Mouse (Mus musculus) stomach, embryonic 14.5 days (tissue): ENCODE measurements around the gene Fbn1. TPM values are rescaled to one million over a fixed set of nuclear protein-coding genes. Genes with fewer than 3 reads are reported as not detected.

Source experiments
- ATAC-seq: fragments of 200-750 bp; cut with Nextera tagmentation; 2 replicates; pipeline ENCODE4 v1.8.0; 2017; ENCODE audit warnings: low read depth, moderate TSS enrichment; ENCODE audit not compliant: insufficient number of reproducible peaks, insufficient read depth, low FRiP score
- H3K27ac ChIP-seq: fragments of 300-500 bp; sonication (generic); 2 replicates; pipeline ENCODE4 v1.5.1; 2014; ENCODE audit warnings: mild to moderate bottlenecking, low read length, moderate library complexity, mixed read lengths
- H3K27me3 ChIP-seq: fragments of 300-500 bp; sonication (generic); 2 replicates; pipeline ENCODE4 v1.6.1; 2014; ENCODE audit warnings: low read length, control low read depth, mixed read lengths; ENCODE audit not compliant: control insufficient read depth, insufficient read depth
- H3K36me3 ChIP-seq: fragments of 300-500 bp; sonication (generic); 2 replicates; pipeline ENCODE4 v1.6.1; 2014; ENCODE audit warnings: mild to moderate bottlenecking, control low read depth, low read length, moderate library complexity, mixed read lengths; ENCODE audit not compliant: control insufficient read depth, insufficient read depth
- H3K4me1 ChIP-seq: fragments of 300-500 bp; sonication (generic); 2 replicates; pipeline ENCODE4 v1.6.1; 2014; ENCODE audit warnings: low read length, control low read depth, mixed read lengths; ENCODE audit not compliant: control insufficient read depth, insufficient read depth
- H3K4me2 ChIP-seq: fragments of 300-500 bp; sonication (generic); replicated peaks from 2 replicates; pipeline ENCODE4 v1.6.1; 2014; ENCODE audit warnings: low read depth, low read length, control low read depth
- H3K4me3 ChIP-seq: fragments of 300-500 bp; sonication (generic); 2 replicates; pipeline ENCODE4 v1.5.1; 2014; ENCODE audit warnings: low read depth, low read length, control low read depth
- H3K9ac ChIP-seq: fragments of 300-500 bp; sonication (generic); replicated peaks from 2 replicates; pipeline ENCODE4 v1.6.1; 2014; ENCODE audit warnings: low read depth, mild to moderate bottlenecking, control low read depth, low read length, moderate library complexity, mixed read lengths
- H3K9me3 ChIP-seq: fragments of 300-500 bp; sonication (generic); 2 replicates; pipeline ENCODE4 v1.6.1; 2016; ENCODE audit warnings: low read depth, low read length, control low read depth; ENCODE audit not compliant: control insufficient read depth
- WGBS: fragments of 180-500 bp; shearing (Covaris S2); extraction: QIAGEN DNeasy Blood & Tissue Kit; methylation state at CpG from one replicate; pipeline ENCODE4 v1.1.7; 2014; 5-methylcytosine and 5-hydroxymethylcytosine counted together
- polyA plus RNA-seq: library from polyadenylated mRNA; unstranded; fragments of >200 nt; fragmentation: Nextera tagmentation; extraction: Ambion mirVana; gene quantifications from 2 replicates; pipeline ENCODE4 v1.2.1, GENCODE M21; 2014

Fbn1 gene
- polyA plus RNA-seq, 1 experiment from 2014 or later, result 56.3 TPM

DNA sequence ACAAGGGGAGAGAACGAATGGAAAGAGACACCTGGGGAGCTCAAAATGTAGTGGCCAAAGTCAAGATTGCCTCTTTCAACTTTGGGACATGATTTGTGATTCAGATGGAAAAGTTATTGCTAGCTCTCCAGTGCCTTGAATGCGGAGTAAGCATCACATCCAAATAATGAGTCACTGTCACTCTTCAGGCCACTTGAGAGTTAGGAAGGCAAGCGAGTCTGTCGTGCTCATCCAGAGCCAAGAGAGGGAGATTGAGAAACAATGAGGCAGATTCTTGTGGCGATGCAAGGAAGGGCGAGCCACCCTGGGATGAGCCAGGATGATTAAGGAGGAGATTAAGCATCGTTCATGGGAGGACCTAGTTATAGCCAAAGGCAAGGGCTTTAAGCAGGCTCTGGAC is 176.2 kb downstream of the Fbn1 start:
- Histone ChIP-seq H3K27me3 (no peaks in the 10 kb centered on the region), H3K27ac (no peak overlapping the region), H3K36me3 (peaks cover 26% of the 10 kb centered on the region), H3K4me1 (no peaks in the 10 kb centered on the region), H3K4me3 (no peak overlapping the region), H3K9me3 (no peaks in the 10 kb centered on the region), H3K9ac (no peak overlapping the region), H3K4me2 (no peak overlapping the region)
- no peak for ATAC-seq
- 90% methylated on average over 7 of the region's 7 CpGs for WGBS

DNA sequence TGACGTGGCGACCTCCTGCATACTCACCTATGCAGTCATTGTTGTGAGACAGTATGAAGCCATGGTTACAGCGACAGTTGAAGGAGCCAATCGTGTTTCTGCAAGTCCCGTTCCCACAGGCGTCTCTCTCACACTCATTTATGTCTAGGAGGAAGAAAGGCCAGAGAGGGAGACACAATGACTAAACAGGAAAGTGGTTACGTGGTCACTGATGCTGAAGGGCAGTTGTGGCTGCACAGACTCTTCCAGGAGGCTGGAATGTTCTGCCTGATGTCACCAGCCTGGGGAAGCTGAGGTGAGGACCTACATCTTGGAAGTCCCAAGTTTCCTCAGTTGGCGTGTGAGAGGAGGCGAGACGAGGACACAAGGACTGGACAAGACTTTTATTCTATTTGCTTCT is 177.3 kb downstream of the Fbn1 start:
- Histone ChIP-seq H3K9ac (no peak overlapping the region), H3K4me1 (no peaks in the 10 kb centered on the region), H3K27ac (no peak overlapping the region), H3K4me3 (no peak overlapping the region), H3K4me2 (no peak overlapping the region), H3K27me3 (no peaks in the 10 kb centered on the region), H3K36me3 (peaks cover 17% of the 10 kb centered on the region; the same call in 1 of the 2 replicates), H3K9me3 (no peaks in the 10 kb centered on the region)
- WGBS, result 90% methylated on average over 10 of the region's 10 CpGs
- no peak for ATAC-seq

DNA sequence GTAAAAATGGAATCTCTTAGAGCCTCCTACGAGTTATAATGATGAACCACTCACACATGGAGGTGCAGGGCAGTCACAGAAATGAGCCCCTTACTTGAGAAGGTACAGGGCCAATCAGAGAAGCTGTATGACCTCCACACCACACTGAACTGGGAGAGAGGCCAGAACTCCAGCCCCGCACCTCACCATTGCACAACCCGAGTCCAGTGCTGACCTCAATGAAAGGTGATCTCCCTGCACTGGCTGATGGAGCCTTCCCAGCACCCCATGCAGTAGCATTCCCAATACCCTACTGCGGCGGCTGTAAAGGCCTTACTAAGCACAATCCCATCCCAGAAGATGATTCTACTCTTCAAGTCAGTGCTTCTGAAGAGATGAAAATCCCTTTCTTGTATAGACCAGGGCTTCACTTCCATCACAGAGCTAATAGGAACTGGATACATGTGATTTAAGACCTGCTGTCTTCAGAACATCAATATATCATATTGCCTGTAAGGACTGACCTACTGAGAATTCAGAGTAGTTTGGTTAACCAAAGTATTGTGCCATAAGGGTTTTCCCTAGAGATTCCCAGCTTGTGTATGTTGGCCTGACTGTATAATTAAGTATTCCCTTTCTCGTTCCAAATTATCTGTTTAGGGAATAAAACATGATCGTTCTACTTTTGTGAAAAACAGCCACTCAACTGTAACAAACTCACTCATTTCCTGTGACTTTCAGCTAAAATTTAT is 182.5 kb downstream of the Fbn1 start:
- H3K4me3 ChIP-seq, result no peak overlapping the region
- 67% methylated on average over 7 of the region's 7 CpGs for WGBS
- H3K9ac ChIP-seq, result no peak overlapping the region
- peaks cover 21% of the 10 kb centered on the region; the same call in 1 of the 2 replicates for H3K36me3 ChIP-seq
- no peak overlapping the region for H3K4me2 ChIP-seq
- H3K27ac ChIP-seq, result no peak overlapping the region
- H3K9me3 ChIP-seq, result no peaks in the 10 kb centered on the region
- H3K4me1 ChIP-seq, result 0 out of 2 replicates have a peak, but pooled peaks cover 5% of the 10 kb centered on the region
- no peaks in the 10 kb centered on the region for H3K27me3 ChIP-seq
- ATAC-seq, result no peak

DNA sequence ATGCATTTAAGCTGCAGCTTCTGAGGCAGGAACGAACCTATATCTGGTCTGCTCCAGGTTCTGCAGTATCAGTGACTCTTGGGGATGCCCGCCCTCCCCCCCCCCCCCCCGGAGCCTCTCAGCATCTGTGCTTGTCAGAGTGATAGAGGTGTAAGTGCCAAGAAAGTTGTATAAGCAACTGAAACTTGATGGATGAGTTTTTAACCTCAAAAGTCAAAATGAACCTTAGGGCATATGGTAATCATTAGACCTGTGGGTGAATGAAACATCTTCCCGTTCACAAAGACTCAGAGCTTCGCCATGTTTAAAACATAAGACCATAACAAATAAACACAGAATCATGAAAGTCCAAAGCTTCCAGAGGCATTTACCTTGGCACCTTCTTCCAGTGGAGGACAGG is 183.3 kb downstream of the Fbn1 start:
- H3K4me1 ChIP-seq, result 0 out of 2 replicates have a peak, but pooled peaks cover 5% of the 10 kb centered on the region
- H3K27ac ChIP-seq, result no peak overlapping the region
- H3K9ac ChIP-seq, result no peak overlapping the region
- 45% methylated on average over 5 of the region's 5 CpGs for WGBS
- ATAC-seq, result no peak
- H3K9me3 ChIP-seq, result no peaks in the 10 kb centered on the region
- H3K4me2 ChIP-seq, result no peak overlapping the region
- peaks cover 21% of the 10 kb centered on the region; the same call in 1 of the 2 replicates for H3K36me3 ChIP-seq
- H3K4me3 ChIP-seq, result no peak overlapping the region
- no peaks in the 10 kb centered on the region for H3K27me3 ChIP-seq

DNA sequence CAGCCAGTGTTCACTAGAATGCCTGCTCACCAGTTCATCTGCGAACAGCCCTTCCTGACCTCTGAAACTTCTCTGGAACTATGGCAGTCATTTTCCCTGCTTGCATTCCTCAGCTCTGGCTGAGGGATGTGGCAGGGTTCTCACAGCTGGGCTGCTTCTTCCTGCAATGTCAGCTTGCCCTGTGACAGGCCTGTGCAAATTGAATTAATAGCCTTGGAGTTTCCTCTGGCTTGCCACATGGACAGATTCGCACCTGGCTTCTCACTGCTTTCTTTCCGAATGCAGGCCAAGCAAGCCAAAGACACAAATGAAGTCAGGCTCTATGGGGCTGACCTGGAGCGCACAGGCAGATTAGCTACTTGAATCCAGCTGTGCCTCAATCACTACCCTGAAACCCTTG is 184.4 kb downstream of the Fbn1 start:
- no peak for ATAC-seq
- Histone ChIP-seq H3K4me1 (0 out of 2 replicates have a peak, but pooled peaks cover 5% of the 10 kb centered on the region), H3K4me3 (no peak overlapping the region), H3K27ac (peak overlapping the region; percentile 24; the same call in 1 of the 2 replicates), H3K4me2 (no peak overlapping the region), H3K9ac (no peak overlapping the region), H3K9me3 (no peaks in the 10 kb centered on the region), H3K36me3 (peaks cover 24% of the 10 kb centered on the region; the same call in 1 of the 2 replicates), H3K27me3 (no peaks in the 10 kb centered on the region)
- 36% methylated on average over 4 of the region's 4 CpGs for WGBS

DNA sequence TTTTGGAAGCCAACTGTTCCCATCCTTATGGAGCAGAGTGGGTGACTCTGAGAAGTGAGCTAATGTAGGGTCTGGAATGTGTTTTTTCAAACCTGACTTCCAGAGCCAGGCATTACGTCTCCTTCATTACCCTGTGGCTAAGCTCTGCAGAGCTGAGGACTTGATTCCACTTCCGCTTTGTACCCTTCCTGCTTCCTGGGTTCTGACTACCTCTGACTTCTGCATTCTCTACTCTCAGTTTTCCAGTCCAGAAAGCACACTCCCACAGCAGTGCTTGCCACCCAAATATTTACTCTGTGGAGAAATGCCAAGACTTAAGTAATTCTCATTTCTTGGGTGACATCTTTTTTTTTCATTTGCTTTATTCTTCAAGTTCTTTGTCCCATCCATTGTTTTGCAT is 185.2 kb downstream of the Fbn1 start:
- no peak for ATAC-seq
- Histone ChIP-seq H3K36me3 (peaks cover 22% of the 10 kb centered on the region; the same call in 1 of the 2 replicates), H3K9me3 (no peaks in the 10 kb centered on the region), H3K9ac (no peak overlapping the region), H3K4me3 (no peak overlapping the region), H3K27me3 (no peaks in the 10 kb centered on the region), H3K4me2 (no peak overlapping the region), H3K4me1 (0 out of 2 replicates have a peak, but pooled peaks cover 5% of the 10 kb centered on the region), H3K27ac (no peak overlapping the region)
- WGBS, result 67% methylated on average over 2 of the region's 2 CpGs

DNA sequence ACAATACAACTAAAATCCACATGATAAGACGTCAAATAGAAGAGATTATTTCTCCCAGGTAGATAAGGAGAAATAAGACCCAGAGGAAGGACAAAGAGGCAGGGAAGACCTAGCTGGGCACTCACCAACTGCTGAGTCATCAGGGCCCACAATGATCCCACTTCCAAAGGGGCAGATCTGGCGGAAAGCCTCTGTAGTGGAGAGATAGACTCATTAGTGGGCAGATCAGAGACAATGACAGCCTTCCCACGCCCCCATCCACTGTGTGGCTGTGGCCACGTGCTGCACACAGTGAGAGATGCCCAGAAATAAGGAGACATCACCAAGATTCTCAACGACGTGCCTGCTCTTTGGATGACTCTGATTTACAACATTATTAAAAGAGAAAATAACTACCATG is 186.7 kb downstream of the Fbn1 start:
- Histone ChIP-seq H3K9me3 (no peaks in the 10 kb centered on the region), H3K27me3 (no peaks in the 10 kb centered on the region), H3K4me3 (no peak overlapping the region), H3K27ac (no peak overlapping the region), H3K9ac (no peak overlapping the region), H3K4me1 (0 out of 2 replicates have a peak, but pooled peaks cover 5% of the 10 kb centered on the region), H3K4me2 (no peak overlapping the region), H3K36me3 (peaks cover 34% of the 10 kb centered on the region)
- ATAC-seq, result no peak
- WGBS, result 87% methylated on average over 6 of the region's 6 CpGs

DNA sequence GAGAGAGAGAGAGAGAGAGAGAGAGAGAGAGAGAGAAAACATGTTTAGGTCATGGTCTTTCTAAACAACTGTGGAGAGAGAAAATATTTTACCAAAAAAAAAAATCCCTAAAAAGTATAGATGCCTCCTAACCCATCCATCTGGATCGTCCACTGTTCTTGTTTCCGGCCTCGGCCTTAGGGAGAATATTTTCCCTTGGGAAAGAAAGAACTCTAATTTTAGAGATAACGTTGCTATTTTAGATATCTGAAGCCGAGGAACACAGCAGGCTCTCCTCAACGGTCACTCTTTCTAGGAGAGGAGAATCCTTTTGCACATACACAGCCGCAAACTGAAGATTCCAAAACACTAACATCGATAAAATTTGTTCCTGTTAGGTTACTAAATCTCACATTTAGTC is 188.1 kb downstream of the Fbn1 start:
- no peaks in the 10 kb centered on the region for H3K9me3 ChIP-seq
- no peak overlapping the region for H3K27ac ChIP-seq
- no peak for ATAC-seq
- no peak overlapping the region for H3K4me3 ChIP-seq
- WGBS, result 82% methylated on average over 8 of the region's 8 CpGs
- H3K27me3 ChIP-seq, result no peaks in the 10 kb centered on the region
- no peak overlapping the region for H3K9ac ChIP-seq
- H3K36me3 ChIP-seq, result peaks cover 40% of the 10 kb centered on the region
- no peak overlapping the region for H3K4me2 ChIP-seq
- 0 out of 2 replicates have a peak, but pooled peaks cover 5% of the 10 kb centered on the region for H3K4me1 ChIP-seq
